Mouse (Mus musculus) T-cell, adult 2 months (primary cell): ENCODE measurements around the gene Rnf217.

ENCODE experiments used
- DNase-seq: peaks from one replicate; pipeline ENCODE4 v3.0.0; 2022; ENCODE audit warnings: low spot score

Rnf217 gene

GRCm38 (mm10) chr10:31495826-31496225 is 113.2 kb downstream of the Rnf217 start:
- no peak for DNase-seq

GRCm38 (mm10) chr10:31494296-31494695 is 114.7 kb downstream of the Rnf217 start:
- no peak for DNase-seq

- no peak for DNase-seq
These were observed 141.7 kb downstream of the Rnf217 start for GRCm38 (mm10) chr10:31467043-31467898.

GRCm38 (mm10) chr10:31465840-31466541 is 143.0 kb downstream of the Rnf217 start:
- DNase-seq, result no peak

GRCm38 (mm10) chr10:31465424-31465823 is 143.6 kb downstream of the Rnf217 start:
- no peak for DNase-seq

- DNase-seq, result no peak
These were observed 145.9 kb downstream of the Rnf217 start for GRCm38 (mm10) chr10:31463044-31463443.

GRCm38 (mm10) chr10:31456806-31457205 is 152.2 kb downstream of the Rnf217 start:
- DNase-seq, result no peak

GRCm38 (mm10) chr10:31447083-31447482 is 161.9 kb downstream of the Rnf217 start:
- DNase-seq, result no peak

- no peak for DNase-seq
These were observed 163.5 kb downstream of the Rnf217 start, which contains the start of gene Tpd52l1 for GRCm38 (mm10) chr10:31445291-31446124. Tpd52l1 (minus strand) TSS chr10:31445958.

- no peak for DNase-seq
These were observed 164.8 kb downstream of the Rnf217 start for GRCm38 (mm10) chr10:31444206-31444605.
